Mouse (Mus musculus) thymus, adult 2 months (tissue): ENCODE data around the gene Rap1gap2. TPM values are rescaled to one million over a fixed set of nuclear protein-coding genes. Genes with fewer than 3 reads are reported as not detected.

Experiments
- DNase-seq: peaks from one replicate; pipeline ENCODE4 v3.0.0; 2021
- H3K27ac ChIP-seq: fragments of 200-500 bp; 2 replicates; pipeline ENCODE4 v1.5.1; 2012; ENCODE audit warnings: low read length, control low read depth; ENCODE audit not compliant: control insufficient read depth, insufficient read depth
- H3K27me3 ChIP-seq: fragments of 200-500 bp; 2 replicates; pipeline ENCODE4 v1.6.1; 2012; ENCODE audit warnings: mild to moderate bottlenecking, low read length, moderate library complexity, mixed read lengths; ENCODE audit not compliant: control insufficient read depth, insufficient read depth
- H3K36me3 ChIP-seq: fragments of 200-500 bp; 2 replicates; pipeline ENCODE4 v1.6.1; 2012; ENCODE audit warnings: mild to moderate bottlenecking, low read length, moderate library complexity; ENCODE audit not compliant: control insufficient read depth, insufficient read depth
- H3K4me1 ChIP-seq: fragments of 200-500 bp; replicated peaks from 2 replicates; pipeline ENCODE4 v1.6.1; 2012; ENCODE audit warnings: low read length; ENCODE audit not compliant: control insufficient read depth, insufficient read depth
- H3K4me3 ChIP-seq: fragments of 200-500 bp; 2 replicates; pipeline ENCODE4 v1.5.1; 2012; ENCODE audit warnings: mild to moderate bottlenecking, low read length, control low read depth, moderate library complexity; ENCODE audit not compliant: control insufficient read depth, insufficient read depth
- CTCF ChIP-seq: fragments of 200-500 bp; IDR thresholded peaks from 2 replicates; pipeline ENCODE4 v1.5.1; 2012; ENCODE audit warnings: mild to moderate bottlenecking, control low read depth, low read length, moderate library complexity, borderline replicate concordance; ENCODE audit not compliant: control insufficient read depth, poor library complexity, insufficient read depth; ENCODE audit errors: extremely low read depth
- POLR2A ChIP-seq: fragments of 200-500 bp; IDR thresholded peaks from 2 replicates; pipeline ENCODE4 v1.6.1; 2012; ENCODE audit warnings: mild to moderate bottlenecking, low read length, control low read depth, moderate library complexity; ENCODE audit not compliant: control insufficient read depth, poor library complexity, insufficient read depth; ENCODE audit errors: extremely low read depth
- WGBS: fragments of 180-500 bp; shearing (Covaris S2); methylation state at CpG from one replicate; pipeline ENCODE4 v1.1.7; 2018; 5-methylcytosine and 5-hydroxymethylcytosine counted together
- polyA plus RNA-seq: library from polyadenylated mRNA; depleted of rRNA; stranded (reverse); fragments of >200 nt; gene quantifications from 2 replicates; pipeline ENCODE4 v1.2.3, GENCODE M21; 2012

Gene Rap1gap2
- polyA plus RNA-seq, 1 experiment, result 7.0 TPM

GRCm38 (mm10) chr11:74501061-74501460 lies 109.7 kb downstream of the Rap1gap2 start:
- no peak for DNase-seq
- WGBS, result 87% methylated on average over 3 of the region's 3 CpGs
- TF ChIP-seq CTCF (no peak), POLR2A (no peak)
- Histone ChIP-seq H3K4me1 (no peaks in the 10 kb centered on the region), H3K36me3 (no peaks in the 10 kb centered on the region), H3K27ac (no peak overlapping the region), H3K27me3 (no peaks in the 10 kb centered on the region), H3K4me3 (no peak overlapping the region)

- TF ChIP-seq POLR2A, result no peak
- TF ChIP-seq CTCF, result no peak
- no peak overlapping the region for H3K4me3 ChIP-seq
- H3K27ac ChIP-seq, result no peak overlapping the region
- no peaks in the 10 kb centered on the region for H3K4me1 ChIP-seq
- WGBS, result 87% methylated on average over 8 of the region's 8 CpGs
- DNase-seq, result no peak
- H3K27me3 ChIP-seq, result no peaks in the 10 kb centered on the region
- H3K36me3 ChIP-seq, result no peaks in the 10 kb centered on the region
These were observed 111.1 kb downstream of the Rap1gap2 start for GRCm38 (mm10) chr11:74499521-74500099.

GRCm38 (mm10) chr11:74499058-74499457 lies 111.7 kb downstream of the Rap1gap2 start:
- Histone ChIP-seq H3K4me1 (peaks cover under 1% of the 10 kb centered on the region; the same call in 1 of the 2 replicates), H3K27me3 (no peaks in the 10 kb centered on the region), H3K4me3 (no peak overlapping the region), H3K27ac (no peak overlapping the region), H3K36me3 (no peaks in the 10 kb centered on the region)
- no peak for TF ChIP-seq CTCF
- no peak for TF ChIP-seq POLR2A
- WGBS, result 83% methylated on average over 3 of the region's 3 CpGs
- no peak for DNase-seq

- no peaks in the 10 kb centered on the region for H3K27me3 ChIP-seq
- 98% methylated on average over 3 of the region's 3 CpGs for WGBS
These were observed 114.1 kb downstream of the Rap1gap2 start for GRCm38 (mm10) chr11:74496581-74496980.

GRCm38 (mm10) chr11:74493936-74494335 lies 116.8 kb downstream of the Rap1gap2 start:
- WGBS, result 33% methylated on average over 8 of the region's 8 CpGs
- Histone ChIP-seq H3K36me3 (no peaks in the 10 kb centered on the region), H3K4me3 (no peak overlapping the region), H3K4me1 (peaks cover 2% of the 10 kb centered on the region; the same call in 1 of the 2 replicates), H3K27ac (no peak overlapping the region), H3K27me3 (no peaks in the 10 kb centered on the region)
- no peak for TF ChIP-seq CTCF
- DNase-seq, result no peak

More at GRCm38 (mm10) chr11:74496581-74496980, 114.1 kb downstream of the Rap1gap2 start:
- peaks cover 2% of the 10 kb centered on the region; the same call in 1 of the 2 replicates for H3K4me1 ChIP-seq
- DNase-seq, result no peak
- TF ChIP-seq CTCF (no peak), POLR2A (no peak)
- no peaks in the 10 kb centered on the region for H3K36me3 ChIP-seq
- no peak overlapping the region for H3K4me3 ChIP-seq
- no peak overlapping the region for H3K27ac ChIP-seq

GRCm38 (mm10) chr11:74493172-74493862 lies 117.4 kb downstream of the Rap1gap2 start:
- Histone ChIP-seq H3K27ac (no peak overlapping the region), H3K4me3 (no peak overlapping the region), H3K4me1 (peaks cover 2% of the 10 kb centered on the region; the same call in 1 of the 2 replicates), H3K36me3 (no peaks in the 10 kb centered on the region), H3K27me3 (no peaks in the 10 kb centered on the region)
- 46% methylated on average over 11 of the region's 11 CpGs for WGBS
- TF ChIP-seq CTCF, result no peak
- TF ChIP-seq POLR2A, result no peak
- DNase-seq, result no peak
